Mouse (Mus musculus) ES-E14 (cell line): ENCODE results near the gene Tdrd3. TPM values are rescaled to one million over a fixed set of nuclear protein-coding genes. Genes with fewer than 3 reads are reported as not detected.

Experiments used
- DNase-seq: peaks from one replicate; pipeline ENCODE4 v3.0.0-alpha.2; 2013; ENCODE audit warnings: low read depth, low spot score
- H3K27ac ChIP-seq: 2 replicates; pipeline ENCODE4 v1.5.1; 2012; ENCODE audit warnings: low read depth, mild to moderate bottlenecking, low read length, moderate library complexity, mixed read lengths; ENCODE audit not compliant: poor library complexity, insufficient read depth, severe bottlenecking
- H3K36me3 ChIP-seq: 2 replicates; pipeline ENCODE4 v1.6.1; 2012; ENCODE audit warnings: mild to moderate bottlenecking, low read length, moderate library complexity, mixed read lengths; ENCODE audit not compliant: control insufficient read depth, poor library complexity, insufficient read depth, severe bottlenecking
- H3K4me1 ChIP-seq, 2 experiments: fragments of 150-350 bp in 1 of 2; sonication (generic) in 1 of 2; 2 replicates each; pipeline ENCODE4 v1.6.1; 2012; ENCODE audit warnings: low read length in 2 of 2, mild to moderate bottlenecking in 1 of 2, mixed read lengths in 1 of 2; ENCODE audit not compliant: control insufficient read depth in 2 of 2, insufficient read depth in 2 of 2, poor library complexity in 1 of 2
- H3K4me3 ChIP-seq, 2 experiments: fragments of 150-350 bp in 1 of 2; sonication (generic) in 1 of 2; 2 replicates each; pipeline ENCODE4 v1.5.1; 2012; ENCODE audit warnings: low read length in 2 of 2, low read depth in 1 of 2, mild to moderate bottlenecking in 1 of 2, mixed read lengths in 1 of 2; ENCODE audit not compliant: insufficient read depth in 1 of 2, poor library complexity in 1 of 2, severe bottlenecking in 1 of 2
- H3K9ac ChIP-seq: 2 replicates; pipeline ENCODE4 v1.6.1; 2012; ENCODE audit warnings: low read depth, mild to moderate bottlenecking, low read length, mixed read lengths; ENCODE audit not compliant: poor library complexity, insufficient read depth, severe bottlenecking
- H3K9me3 ChIP-seq: fragments of 150-350 bp; sonication (generic); 2 replicates; pipeline ENCODE4 v1.6.1; 2012; ENCODE audit warnings: low read depth, mild to moderate bottlenecking, low read length; ENCODE audit not compliant: control insufficient read depth, insufficient read depth
- CHD2 ChIP-seq: IDR thresholded peaks from 2 replicates; pipeline ENCODE4 v1.6.1; 2014; ENCODE audit warnings: mild to moderate bottlenecking, low read depth, low read length, inconsistent platforms
- HCFC1 ChIP-seq: IDR thresholded peaks from 2 replicates; pipeline ENCODE4 v1.6.1; 2012; ENCODE audit warnings: low read length, inconsistent platforms, borderline replicate concordance; ENCODE audit not compliant: insufficient read depth
- MAFK ChIP-seq: IDR thresholded peaks from 2 replicates; pipeline ENCODE4 v1.6.1; 2014; ENCODE audit warnings: mild to moderate bottlenecking, low read depth, low read length, inconsistent platforms; ENCODE audit not compliant: insufficient read depth
- ZC3H11A ChIP-seq: IDR thresholded peaks from 2 replicates; pipeline ENCODE4 v1.6.1; 2012; ENCODE audit warnings: low read depth, mild to moderate bottlenecking, inconsistent platforms, low read length, borderline replicate concordance
- ZNF384 ChIP-seq: IDR thresholded peaks from 2 replicates; pipeline ENCODE4 v1.6.1; 2012; ENCODE audit warnings: low read depth, low read length, inconsistent platforms
- in situ Hi-C, 2 experiments: fragments of 600-800 bp; cut with MboI; formaldehyde crosslinking; loops; one replicate each; pipeline ENCODE4 v1.15.1; 2025; ENCODE audit warnings: low sequenced_read_pairs in 2 of 2, inconsistent platforms in 1 of 2; ENCODE audit not compliant: unreplicated experiment in 2 of 2
- total RNA-seq: library from RNA; depleted of rRNA; stranded (reverse); fragments of 300-350 nt; gene quantifications from 2 replicates; pipeline ENCODE4 v1.2.3, GENCODE M21; 2012

Tdrd3 gene
- total RNA-seq, 1 experiment = 5.4 TPM

DNA sequence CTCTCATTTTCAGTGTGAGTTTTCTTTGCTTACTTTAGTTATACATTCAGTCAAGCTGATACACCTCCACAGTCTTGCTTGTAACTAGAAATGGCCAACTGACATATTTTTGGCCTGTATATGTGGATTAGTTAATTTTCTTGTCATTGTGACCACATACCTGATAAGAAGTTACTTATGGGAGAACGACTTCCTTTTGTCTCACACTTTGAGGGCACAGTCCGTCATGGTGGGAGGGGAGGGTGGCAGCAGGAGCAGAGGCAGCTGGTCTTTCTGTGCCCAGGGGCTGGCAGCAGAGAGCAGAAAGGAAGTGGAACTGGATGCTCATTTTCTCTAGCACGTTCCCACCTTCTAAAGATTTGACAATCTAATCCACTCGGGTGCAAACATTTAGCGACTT is 156.0 kb downstream of the Tdrd3 start:
- Histone ChIP-seq H3K4me3 (no peak overlapping the region), H3K36me3 (no peaks in the 10 kb centered on the region), H3K9me3 (no peaks in the 10 kb centered on the region), H3K4me1 (no peaks in the 10 kb centered on the region), H3K9ac (no peak overlapping the region), H3K27ac (no peak overlapping the region)
- in situ Hi-C loops = no loop called here
- DNase-seq = no peak
- TF ChIP-seq ZNF384 (no peak), ZC3H11A (no peak)

DNA sequence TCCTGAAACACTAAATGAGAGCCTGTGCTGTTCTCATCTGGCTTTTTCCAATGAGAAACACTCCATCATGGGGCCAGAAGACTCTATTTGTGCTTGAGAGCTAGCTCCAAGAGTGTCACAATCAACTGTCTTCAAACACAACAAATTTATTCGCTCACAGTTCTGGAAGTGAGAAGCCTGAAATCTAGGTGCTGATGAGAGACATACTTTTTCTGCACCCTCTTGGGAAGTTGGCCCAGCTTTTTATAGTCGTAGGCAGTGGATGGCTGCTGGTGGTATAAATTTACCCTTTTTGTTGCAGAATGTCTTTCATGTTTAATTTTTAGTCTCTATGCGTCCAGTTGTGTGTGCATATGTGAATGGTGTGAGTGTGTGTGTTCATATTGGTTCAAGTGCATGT is 166.2 kb downstream of the Tdrd3 start:
- TF ChIP-seq HCFC1 (no peak), ZC3H11A (no peak), CHD2 (no peak), MAFK (no peak), ZNF384 (no peak)
- no peak for DNase-seq
- H3K4me1 ChIP-seq = no peaks in the 10 kb centered on the region
- in situ Hi-C loops = no loop called here
- no peak overlapping the region for H3K9ac ChIP-seq
- H3K27ac ChIP-seq = no peak overlapping the region
- no peaks in the 10 kb centered on the region for H3K9me3 ChIP-seq
- H3K4me3 ChIP-seq = no peak overlapping the region
- no peaks in the 10 kb centered on the region for H3K36me3 ChIP-seq
